Mouse (Mus musculus) lung, embryonic 14.5 days (tissue): Measurements from ENCODE around the gene Pm20d1. TPM values are rescaled to one million over a fixed set of nuclear protein-coding genes. Genes with fewer than 3 reads are reported as not detected.

ENCODE experiments used
- ATAC-seq: fragments of 200-750 bp; cut with Nextera tagmentation; 2 replicates; pipeline ENCODE4 v1.8.0; 2017; ENCODE audit warnings: mild to moderate bottlenecking, moderate TSS enrichment, moderate library complexity; ENCODE audit not compliant: insufficient read depth
- DNase-seq: peaks from one replicate; pipeline ENCODE4 v3.0.0-alpha.2; 2015
- H3K27ac ChIP-seq: fragments of 300-500 bp; sonication (generic); 2 replicates; pipeline ENCODE4 v1.5.1; 2014; ENCODE audit warnings: low read depth, mild to moderate bottlenecking, moderate library complexity
- H3K27me3 ChIP-seq: fragments of 300-500 bp; sonication (generic); 2 replicates; pipeline ENCODE4 v1.6.1; 2014; ENCODE audit warnings: low read length, control low read depth; ENCODE audit not compliant: insufficient read depth
- H3K36me3 ChIP-seq: fragments of 300-500 bp; sonication (generic); 2 replicates; pipeline ENCODE4 v1.6.1; 2014; ENCODE audit warnings: control low read depth; ENCODE audit not compliant: insufficient read depth
- H3K4me1 ChIP-seq: fragments of 300-500 bp; sonication (generic); 2 replicates; pipeline ENCODE4 v1.6.1; 2014; ENCODE audit warnings: antibody characterized with exemption, control low read depth; ENCODE audit not compliant: insufficient read depth
- H3K4me2 ChIP-seq: fragments of 300-500 bp; sonication (generic); 2 replicates; pipeline ENCODE4 v1.6.1; 2014; ENCODE audit warnings: mild to moderate bottlenecking
- H3K4me3 ChIP-seq: fragments of 300-500 bp; sonication (generic); 2 replicates; pipeline ENCODE4 v1.5.1; 2014; ENCODE audit warnings: low read depth, low read length
- H3K9ac ChIP-seq: fragments of 300-500 bp; sonication (generic); 2 replicates; pipeline ENCODE4 v1.6.1; 2014
- H3K9me3 ChIP-seq: fragments of 300-500 bp; sonication (generic); 2 replicates; pipeline ENCODE4 v1.6.1; 2016; ENCODE audit warnings: low read depth, low read length, control low read depth
- CTCF ChIP-seq: IDR thresholded peaks from 2 replicates; pipeline ENCODE4 v1.5.1; 2016; ENCODE audit warnings: antibody characterized with exemption, low read depth
- WGBS: fragments of 180-500 bp; shearing (Covaris S2); extraction: QIAGEN DNeasy Blood & Tissue Kit; methylation state at CpG from one replicate; pipeline ENCODE4 v1.1.7; 2014; 5-methylcytosine and 5-hydroxymethylcytosine counted together
- polyA plus RNA-seq: library from polyadenylated mRNA; unstranded; fragments of >200 nt; fragmentation: Nextera tagmentation; extraction: Ambion mirVana; gene quantifications from 2 replicates; pipeline ENCODE4 v1.2.1, GENCODE M21; 2014

Pm20d1 gene
- polyA plus RNA-seq, 1 experiment from 2014 or later: 0.50 TPM

GRCm38 (mm10) chr1:131842221-131842620 lies 45.0 kb downstream of the Pm20d1 start:
- WGBS: 89% methylated on average over 4 of the region's 4 CpGs

GRCm38 (mm10) chr1:131843758-131844157 lies 46.6 kb downstream of the Pm20d1 start:
- ATAC-seq: no peak
- 85% methylated on average over 10 of the region's 10 CpGs for WGBS
- H3K36me3 ChIP-seq: peaks cover 79% of the 10 kb centered on the region

More at GRCm38 (mm10) chr1:131842221-131842620, 45.0 kb downstream of the Pm20d1 start:
- no peak for TF ChIP-seq CTCF
- DNase-seq: no peak
- Histone ChIP-seq H3K4me3 (no peak overlapping the region), H3K4me2 (no peak overlapping the region), H3K36me3 (peaks cover 76% of the 10 kb centered on the region), H3K4me1 (no peaks in the 10 kb centered on the region), H3K27ac (no peak overlapping the region), H3K9ac (no peak overlapping the region), H3K9me3 (no peaks in the 10 kb centered on the region), H3K27me3 (no peaks in the 10 kb centered on the region)
- ATAC-seq: no peak

GRCm38 (mm10) chr1:131844883-131845282 lies 47.7 kb downstream of the Pm20d1 start:
- Histone ChIP-seq H3K4me2 (no peak overlapping the region), H3K9ac (no peak overlapping the region), H3K27me3 (no peaks in the 10 kb centered on the region), H3K27ac (no peak overlapping the region), H3K9me3 (no peaks in the 10 kb centered on the region), H3K4me1 (no peaks in the 10 kb centered on the region), H3K4me3 (no peak overlapping the region), H3K36me3 (peaks cover 69% of the 10 kb centered on the region)
- WGBS: 79% methylated on average over 8 of the region's 8 CpGs
- DNase-seq (no peak), ATAC-seq (no peak)
- no peak for TF ChIP-seq CTCF

More at GRCm38 (mm10) chr1:131843758-131844157, 46.6 kb downstream of the Pm20d1 start:
- Histone ChIP-seq H3K27ac (no peak overlapping the region), H3K4me3 (no peak overlapping the region), H3K4me2 (no peak overlapping the region), H3K9ac (no peak overlapping the region), H3K4me1 (no peaks in the 10 kb centered on the region), H3K27me3 (no peaks in the 10 kb centered on the region), H3K9me3 (no peaks in the 10 kb centered on the region)
- TF ChIP-seq CTCF: no peak
- no peak for DNase-seq

- Histone ChIP-seq H3K4me2 (no peak overlapping the region), H3K9me3 (no peaks in the 10 kb centered on the region), H3K9ac (no peak overlapping the region), H3K27me3 (no peaks in the 10 kb centered on the region), H3K4me3 (no peak overlapping the region), H3K36me3 (peaks cover 57% of the 10 kb centered on the region), H3K4me1 (no peaks in the 10 kb centered on the region), H3K27ac (no peak overlapping the region)
- TF ChIP-seq CTCF: peak; percentile 58
- DNase-seq (peak; percentile 51), ATAC-seq (no peak)
- 72% methylated on average over 5 of the region's 5 CpGs for WGBS
These were observed 49.1 kb downstream of the Pm20d1 start for GRCm38 (mm10) chr1:131846255-131846654.

GRCm38 (mm10) chr1:131861811-131862210 lies 64.6 kb downstream of the Pm20d1 start:
- DNase-seq: no peak
- Histone ChIP-seq H3K9me3 (no peaks in the 10 kb centered on the region), H3K27me3 (no peaks in the 10 kb centered on the region), H3K4me3 (no peak overlapping the region), H3K4me2 (no peak overlapping the region), H3K36me3 (no peaks in the 10 kb centered on the region), H3K9ac (no peak overlapping the region), H3K4me1 (no peaks in the 10 kb centered on the region), H3K27ac (no peak overlapping the region)
- ATAC-seq: no peak
- TF ChIP-seq CTCF: no peak
- WGBS: 71% methylated on average over 4 of the region's 4 CpGs

GRCm38 (mm10) chr1:131865596-131865995 lies 68.4 kb downstream of the Pm20d1 start:
- WGBS: 76% methylated on average over 5 of the region's 5 CpGs
- no peak overlapping the region for H3K4me2 ChIP-seq
- H3K27me3 ChIP-seq: no peaks in the 10 kb centered on the region
- no peak for DNase-seq
- H3K4me3 ChIP-seq: no peak overlapping the region
- no peak overlapping the region for H3K27ac ChIP-seq
- TF ChIP-seq CTCF: no peak
- no peaks in the 10 kb centered on the region for H3K4me1 ChIP-seq
- H3K9ac ChIP-seq: no peak overlapping the region
- no peaks in the 10 kb centered on the region for H3K36me3 ChIP-seq
- H3K9me3 ChIP-seq: no peaks in the 10 kb centered on the region
- no peak for ATAC-seq

- no peak overlapping the region for H3K27ac ChIP-seq
- H3K4me1 ChIP-seq: no peaks in the 10 kb centered on the region
- peak overlapping the region; percentile 76; the same call in 1 of the 2 replicates for H3K4me2 ChIP-seq
- ATAC-seq (no peak), DNase-seq (no peak)
- no peak overlapping the region for H3K9ac ChIP-seq
- H3K4me3 ChIP-seq: no peak overlapping the region
- no peaks in the 10 kb centered on the region for H3K27me3 ChIP-seq
- 72% methylated on average over 6 of the region's 6 CpGs for WGBS
- H3K36me3 ChIP-seq: no peaks in the 10 kb centered on the region
- H3K9me3 ChIP-seq: no peaks in the 10 kb centered on the region
- TF ChIP-seq CTCF: no peak
These were observed 69.3 kb downstream of the Pm20d1 start for GRCm38 (mm10) chr1:131866304-131866999.
